Mouse (Mus musculus) megakaryocyte, embryonic 14.5 days (primary cell): ENCODE results near the gene Xntrpc.

Experiments
- FLI1 ChIP-seq: IDR thresholded peaks from 2 replicates; pipeline ENCODE4 v1.6.1; 2012; ENCODE audit warnings: low read length, inconsistent platforms, mixed read lengths
- GATA1 ChIP-seq: IDR thresholded peaks from 3 replicates; pipeline ENCODE4 v1.6.1; 2012; ENCODE audit warnings: mixed read lengths, low read length, inconsistent platforms, borderline replicate concordance

- TF ChIP-seq GATA1 (no peak), FLI1 (no peak)
These were observed 3.3 kb upstream of the Xntrpc start for GRCm38 (mm10) chr7:102062203-102062602.
